Mouse (Mus musculus) cerebellum, adult 2 months (tissue): ENCODE measurements around the gene Lamb1. TPM values are rescaled to one million over a fixed set of nuclear protein-coding genes. Genes with fewer than 3 reads are reported as not detected.

Experiments used
- DNase-seq, 2 experiments: peaks; one replicate each; pipeline ENCODE4 v3.0.0; 2021
- H3K27ac ChIP-seq: fragments of 200-500 bp; 2 replicates; pipeline ENCODE4 v1.5.1; 2012; ENCODE audit warnings: low read length, control low read depth, inconsistent platforms; ENCODE audit not compliant: insufficient read depth
- H3K27me3 ChIP-seq: fragments of 200-500 bp; 2 replicates; pipeline ENCODE4 v1.6.1; 2012; ENCODE audit warnings: inconsistent platforms, mild to moderate bottlenecking, low read length, moderate library complexity; ENCODE audit not compliant: control insufficient read depth, insufficient read depth
- H3K4me1 ChIP-seq: fragments of 200-500 bp; 2 replicates; pipeline ENCODE4 v1.6.1; 2011; ENCODE audit warnings: low read length; ENCODE audit not compliant: control insufficient read depth, insufficient read depth
- H3K4me3 ChIP-seq: fragments of 200-500 bp; replicated peaks from 2 replicates; pipeline ENCODE3; 2011; ENCODE audit warnings: mild to moderate bottlenecking, low read depth, low read length, control low read depth; ENCODE audit not compliant: insufficient read depth
- CTCF ChIP-seq: fragments of 200-500 bp; IDR thresholded peaks from 2 replicates; pipeline ENCODE4 v1.5.1; 2011; ENCODE audit warnings: low read depth, mild to moderate bottlenecking, control low read depth, low read length, moderate library complexity, borderline replicate concordance; ENCODE audit not compliant: insufficient read depth
- POLR2A ChIP-seq: fragments of 200-500 bp; IDR thresholded peaks from 2 replicates; pipeline ENCODE4 v1.6.1; 2011; ENCODE audit warnings: low read length, control low read depth, borderline replicate concordance; ENCODE audit not compliant: insufficient read depth
- WGBS: fragments of 180-500 bp; shearing (Covaris S2); methylation state at CpG from one replicate; pipeline ENCODE4 v1.1.7; 2018; 5-methylcytosine and 5-hydroxymethylcytosine counted together
- polyA plus RNA-seq: library from polyadenylated mRNA; depleted of rRNA; stranded (reverse); fragments of >200 nt; gene quantifications from 2 replicates; pipeline ENCODE4 v1.2.3, GENCODE M21; 2012

Gene Lamb1
- polyA plus RNA-seq, 1 experiment: 10.6 TPM

- WGBS: 84% methylated on average over 10 of the region's 10 CpGs
- Histone ChIP-seq H3K27ac (no peak overlapping the region), H3K27me3 (no peaks in the 10 kb centered on the region), H3K4me3 (no peak overlapping the region), H3K4me1 (no peaks in the 10 kb centered on the region)
- no peak for DNase-seq
- TF ChIP-seq POLR2A: no peak
- TF ChIP-seq CTCF: no peak
Measured at GRCm38 (mm10) chr12:31275411-31275810, 10.4 kb downstream of the Lamb1 start.

DNA sequence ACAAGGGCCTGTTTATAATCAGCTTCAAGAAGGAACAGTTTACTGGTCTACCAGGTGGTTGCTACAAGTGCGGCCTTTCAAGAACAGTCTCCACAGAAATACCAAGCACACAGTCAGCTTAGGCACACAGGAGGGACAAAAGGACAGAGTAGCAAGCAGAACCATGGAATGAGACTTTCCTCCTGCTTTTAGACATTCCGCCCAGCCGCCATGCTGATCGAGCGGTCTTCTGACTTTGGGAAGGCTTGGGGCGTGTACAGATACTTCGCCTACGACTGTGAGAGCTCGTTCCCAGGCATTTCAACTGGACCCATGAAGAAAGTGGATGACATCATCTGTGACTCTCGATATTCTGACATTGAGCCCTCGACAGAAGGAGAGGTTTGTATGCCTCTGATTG, 13.2 kb downstream of the Lamb1 start:
- TF ChIP-seq POLR2A: no peak
- DNase-seq: no peak
- H3K27ac ChIP-seq: no peak overlapping the region
- H3K27me3 ChIP-seq: no peaks in the 10 kb centered on the region
- no peak overlapping the region for H3K4me3 ChIP-seq
- H3K4me1 ChIP-seq: no peaks in the 10 kb centered on the region
- 92% methylated on average over 11 of the region's 11 CpGs for WGBS

GRCm38 (mm10) chr12:31280318-31280717, 15.3 kb downstream of the Lamb1 start:
- Histone ChIP-seq H3K4me3 (no peak overlapping the region), H3K27ac (no peak overlapping the region), H3K4me1 (no peaks in the 10 kb centered on the region), H3K27me3 (no peaks in the 10 kb centered on the region)
- DNase-seq: no peak
- WGBS: 93% methylated on average over 7 of the region's 7 CpGs
- no peak for TF ChIP-seq CTCF
- no peak for TF ChIP-seq POLR2A

GRCm38 (mm10) chr12:31281100-31281591, 16.1 kb downstream of the Lamb1 start:
- no peak for TF ChIP-seq CTCF
- Histone ChIP-seq H3K27me3 (no peaks in the 10 kb centered on the region), H3K4me1 (no peaks in the 10 kb centered on the region), H3K4me3 (no peak overlapping the region), H3K27ac (no peak overlapping the region)
- WGBS: 42% methylated on average over 9 of the region's 9 CpGs
- no peak for DNase-seq

GRCm38 (mm10) chr12:31282241-31282640, 17.2 kb downstream of the Lamb1 start:
- Histone ChIP-seq H3K27ac (no peak overlapping the region), H3K27me3 (no peaks in the 10 kb centered on the region), H3K4me1 (no peaks in the 10 kb centered on the region), H3K4me3 (no peak overlapping the region)
- DNase-seq: no peak
- TF ChIP-seq POLR2A (no peak), CTCF (no peak)
- WGBS: 81% methylated on average over 5 of the region's 5 CpGs

- WGBS: 75% methylated on average over 4 of the region's 4 CpGs
- TF ChIP-seq CTCF (no peak), POLR2A (no peak)
- no peak for DNase-seq
- Histone ChIP-seq H3K4me3 (no peak overlapping the region), H3K27me3 (no peaks in the 10 kb centered on the region), H3K4me1 (no peaks in the 10 kb centered on the region), H3K27ac (no peak overlapping the region)
Measured at GRCm38 (mm10) chr12:31283131-31283530, 18.1 kb downstream of the Lamb1 start.

GRCm38 (mm10) chr12:31283617-31284136, 18.6 kb downstream of the Lamb1 start:
- TF ChIP-seq CTCF (no peak), POLR2A (no peak)
- Histone ChIP-seq H3K4me1 (no peaks in the 10 kb centered on the region), H3K4me3 (no peak overlapping the region), H3K27ac (no peak overlapping the region), H3K27me3 (no peaks in the 10 kb centered on the region)
- WGBS: 88% methylated on average over 4 of the region's 4 CpGs
- DNase-seq: no peak

DNA sequence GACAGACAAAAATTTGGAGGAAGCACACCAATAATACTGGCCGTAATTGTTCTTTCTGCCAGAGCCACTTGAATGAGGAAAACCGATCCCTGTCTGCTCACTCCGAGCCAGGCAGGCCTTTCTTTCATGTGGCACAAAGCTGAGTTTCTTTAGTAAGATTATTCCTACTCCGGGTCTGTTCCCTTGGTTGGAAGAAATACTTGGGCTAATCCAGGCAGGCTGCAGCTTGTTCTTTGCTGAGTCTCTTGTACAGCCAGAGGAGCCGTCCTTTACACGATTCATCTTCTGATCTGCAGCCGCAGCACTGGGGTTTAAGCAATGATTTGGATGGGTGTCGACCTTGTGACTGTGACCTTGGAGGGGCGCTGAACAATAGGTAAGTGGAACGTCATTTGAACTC, 24.0 kb downstream of the Lamb1 start:
- no peak overlapping the region for H3K4me3 ChIP-seq
- no peak overlapping the region for H3K27ac ChIP-seq
- DNase-seq: no peak
- H3K27me3 ChIP-seq: no peaks in the 10 kb centered on the region
- no peak for TF ChIP-seq POLR2A
- no peak for TF ChIP-seq CTCF
- no peaks in the 10 kb centered on the region for H3K4me1 ChIP-seq
- 89% methylated on average over 10 of the region's 10 CpGs for WGBS
